Mouse (Mus musculus): ENCODE measurements around the gene Cwc25.

DNA sequence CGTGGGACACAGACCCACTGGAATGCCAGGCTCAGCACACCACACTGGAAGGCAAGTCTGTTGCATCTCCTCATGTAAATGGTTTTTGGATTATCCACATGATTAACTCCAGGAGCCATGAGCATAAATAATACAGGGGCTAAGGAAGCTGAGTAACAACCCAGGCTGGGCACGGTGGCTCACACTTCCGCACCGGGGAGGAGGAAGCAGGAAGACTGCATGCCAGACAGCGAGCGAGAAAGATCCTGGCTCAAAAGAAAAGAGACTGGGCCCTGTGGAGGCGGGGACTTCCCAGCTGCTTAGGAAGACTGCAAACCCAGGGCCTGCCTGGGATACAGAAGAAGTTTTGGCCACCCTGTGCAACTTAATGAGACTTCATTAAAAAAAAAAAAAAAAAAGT, 26.2 kb downstream of the Cwc25 start:
- TF ChIP-seq CTCF (IDR thresholded peaks at IDR 0.05; ENCODE audit: control insufficient read depth, insufficient read depth, low read length) (no peak), POLR2A (IDR thresholded peaks at IDR 0.05; ENCODE audit: borderline replicate concordance, control insufficient read depth, low read depth, low read length) (no peak)
